Mouse (Mus musculus): Measurements from ENCODE around the gene Mylk3.

Mylk3 gene

DNA sequence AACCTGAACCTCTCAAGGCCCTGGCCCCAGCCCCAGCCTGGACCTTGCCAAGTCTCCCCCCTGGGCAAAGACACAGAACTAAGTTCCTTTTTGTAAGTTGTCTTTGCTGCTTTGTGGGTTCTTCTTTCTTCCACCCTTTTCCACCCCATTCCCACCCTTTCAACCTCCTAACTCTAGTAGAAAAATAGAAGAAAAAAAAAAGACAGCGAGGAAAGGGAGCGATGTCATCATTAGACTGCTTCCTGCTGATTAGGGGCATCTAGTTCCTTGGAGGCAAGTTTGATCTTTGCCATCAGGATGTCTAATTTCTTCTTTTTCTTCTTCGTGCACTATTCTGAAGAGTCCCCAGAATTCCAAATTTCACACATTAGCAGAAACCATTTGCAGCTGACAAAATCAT lies 73.1 kb downstream of the Mylk3 start:
- no peak for DNase-seq

DNA sequence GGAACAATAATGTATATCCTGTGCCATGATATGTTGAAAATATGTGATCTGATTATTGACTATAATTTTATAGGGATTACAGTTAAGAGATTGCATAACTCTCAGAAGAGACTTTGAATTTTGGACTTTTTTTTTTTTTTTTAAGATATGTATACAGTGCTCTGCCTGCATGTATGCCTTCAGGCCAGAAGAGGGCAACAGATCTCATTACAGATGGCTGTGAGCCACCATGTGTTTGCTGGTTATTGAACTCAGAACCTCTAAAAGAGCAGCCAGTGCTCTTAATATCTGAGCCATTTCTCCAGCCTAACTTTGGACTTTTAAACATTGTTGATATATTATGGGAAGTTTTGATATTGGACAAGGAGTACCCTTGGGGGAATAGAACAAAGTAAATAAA lies 74.4 kb downstream of the Mylk3 start:
- peak; percentile 22 to 43 for DNase-seq

DNA sequence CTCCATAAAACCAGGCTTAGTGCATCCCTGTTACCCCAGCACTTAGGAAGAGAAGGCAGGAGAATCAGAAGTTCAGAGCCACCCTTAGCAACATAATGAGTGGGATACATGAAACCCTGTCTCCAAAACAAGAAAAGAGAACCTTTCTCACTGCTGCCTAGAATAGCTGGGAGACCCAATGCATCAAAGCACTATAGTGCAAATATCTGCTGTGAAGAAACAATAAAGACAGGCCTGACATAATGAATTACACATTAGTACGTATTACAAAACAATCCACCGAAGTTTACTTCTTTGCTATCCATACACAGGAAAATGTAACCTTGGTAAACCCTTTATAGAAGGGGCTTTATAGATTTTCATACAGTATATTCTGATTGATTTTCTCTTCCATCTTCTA lies 77.6 kb downstream of the Mylk3 start:
- no peak for DNase-seq

DNA sequence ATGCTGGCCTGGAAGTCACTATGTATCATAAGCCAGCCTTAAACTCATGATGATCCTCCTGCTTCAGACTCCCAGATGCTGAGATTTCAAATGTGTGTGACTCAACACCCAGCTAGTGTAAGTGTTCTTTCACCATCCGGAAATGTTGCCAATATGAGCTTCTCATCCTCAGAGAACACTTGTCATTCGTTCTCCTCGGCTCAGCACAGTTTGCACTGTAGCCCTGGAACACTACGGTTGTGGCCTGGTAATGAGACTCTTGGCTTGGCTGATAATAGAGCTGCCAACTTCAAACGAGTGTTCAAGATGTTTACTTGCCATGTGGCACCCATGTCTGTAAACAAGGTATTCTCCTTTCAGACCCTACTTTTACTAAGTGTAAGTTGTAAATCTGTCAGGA lies 82.6 kb downstream of the Mylk3 start:
- no peak for DNase-seq

DNA sequence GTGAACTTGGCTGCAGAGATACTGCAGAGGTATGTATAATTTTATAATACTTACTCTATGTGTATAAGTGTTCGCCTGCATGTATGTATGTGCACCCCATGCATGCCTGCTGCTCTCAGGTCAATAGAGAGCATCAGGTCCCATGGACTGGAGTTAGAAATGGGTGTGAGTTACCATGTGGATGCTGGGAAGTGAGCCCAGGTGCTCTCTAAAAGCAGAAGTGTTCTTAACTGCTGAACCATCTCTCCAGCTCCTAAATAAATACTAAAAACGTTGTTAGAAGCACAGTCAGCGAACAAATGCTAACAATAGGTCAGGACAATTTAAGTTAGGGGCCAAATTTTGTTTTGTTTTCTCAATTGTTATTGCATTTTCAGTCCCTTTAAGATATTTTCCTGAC lies 83.2 kb downstream of the Mylk3 start:
- DNase-seq, result no peak

DNA sequence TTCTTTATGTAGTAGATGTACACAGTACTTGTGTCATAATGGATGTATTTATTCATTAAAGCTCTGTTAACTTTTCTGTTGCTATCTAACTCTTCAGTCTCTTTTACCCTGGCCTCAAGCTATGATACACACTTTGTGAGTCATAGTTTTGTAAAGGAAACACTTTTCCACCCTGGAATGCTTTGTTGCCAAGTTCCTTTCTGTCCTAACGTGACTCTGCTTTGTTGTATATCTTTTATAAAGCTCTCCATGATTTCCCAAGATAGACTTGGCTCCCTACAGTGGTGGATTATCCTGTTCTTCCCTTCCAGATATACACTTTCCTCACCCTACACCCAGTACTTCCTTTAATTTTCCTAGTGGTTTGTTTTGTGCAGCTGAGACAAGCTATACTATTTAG lies 84.2 kb downstream of the Mylk3 start:
- DNase-seq, result no peak

DNA sequence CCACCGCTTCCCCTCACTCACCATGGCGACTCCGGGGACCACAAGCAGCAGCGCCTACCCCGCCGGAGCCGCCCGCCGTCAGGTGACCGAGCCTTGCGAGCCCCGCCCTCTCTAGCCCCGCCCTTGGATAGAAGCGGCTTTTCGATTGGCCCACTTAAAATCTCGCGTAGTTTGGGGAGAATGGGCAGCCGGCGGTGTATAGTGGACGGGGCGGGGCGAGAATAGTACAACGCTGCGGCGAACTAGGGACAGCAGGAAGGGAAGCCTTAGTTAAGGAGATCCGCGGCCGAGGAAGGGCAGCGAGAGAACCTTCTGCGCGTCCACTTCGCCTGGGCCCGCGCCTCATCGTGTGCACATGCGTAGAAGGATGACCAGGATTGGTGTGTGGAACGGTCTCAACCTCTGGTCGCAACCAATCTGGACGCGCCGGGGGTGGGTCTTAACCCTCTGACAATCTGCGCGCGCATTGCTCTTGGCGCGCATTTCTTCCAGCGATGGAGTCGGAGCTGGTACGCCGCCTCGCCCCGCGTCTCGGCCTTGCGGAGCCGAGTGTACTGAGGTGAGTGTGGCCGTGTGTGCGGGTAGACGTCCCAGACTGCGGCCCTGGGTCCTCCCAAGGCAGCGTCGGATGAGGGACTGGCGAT lies 86.6 kb downstream of the Mylk3 start, which contains the start of the genes Orc6 and Vps35:
Gene Orc6, plus strand, starts transcription at position 199 of the 644 bp plus-strand sequence.
Gene Vps35, minus strand, starts transcription at position 369 of the 644 bp plus-strand sequence.
- DNase-seq, result peak; percentile 98 to 99

DNA sequence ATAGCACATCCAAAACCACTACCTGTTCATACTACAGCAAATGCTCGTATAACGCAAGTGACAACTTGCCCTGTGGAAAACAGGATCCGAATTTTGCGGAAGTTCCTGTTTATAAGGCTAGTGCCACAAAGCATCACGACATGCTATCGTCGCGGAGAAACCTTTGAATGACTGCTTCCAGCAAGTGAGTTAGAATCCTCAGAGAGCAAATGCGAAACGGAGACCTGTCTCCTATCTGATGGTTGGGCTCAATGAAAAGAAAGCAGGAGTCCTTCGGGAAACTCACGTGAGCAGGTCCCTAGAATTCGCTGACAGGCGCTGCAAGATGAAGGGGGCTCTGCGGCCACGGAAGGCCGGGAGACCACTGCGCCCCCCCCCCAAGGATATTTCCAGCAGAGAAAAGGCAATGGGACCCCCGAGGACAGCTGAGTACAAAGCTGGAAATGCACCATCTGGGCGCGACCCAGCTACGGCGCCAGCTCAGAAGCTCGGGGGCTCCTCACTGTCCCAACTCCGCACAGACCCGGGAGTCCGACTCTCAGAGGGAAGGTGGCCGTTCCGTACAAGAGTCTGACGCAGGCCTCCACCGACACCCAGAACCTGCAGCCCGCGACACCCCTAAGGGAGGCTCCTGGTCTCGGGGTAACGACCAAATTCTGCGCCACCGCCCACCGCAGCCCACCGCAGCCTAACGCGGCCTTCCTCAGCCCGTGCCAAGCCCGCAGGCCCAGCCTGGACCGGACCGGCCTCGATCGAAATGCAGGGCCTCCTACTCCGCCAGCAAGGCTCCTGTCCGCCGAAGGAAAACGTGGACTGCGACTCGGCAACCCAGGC lies 87.3 kb downstream of the Mylk3 start:
- no peak for DNase-seq

DNA sequence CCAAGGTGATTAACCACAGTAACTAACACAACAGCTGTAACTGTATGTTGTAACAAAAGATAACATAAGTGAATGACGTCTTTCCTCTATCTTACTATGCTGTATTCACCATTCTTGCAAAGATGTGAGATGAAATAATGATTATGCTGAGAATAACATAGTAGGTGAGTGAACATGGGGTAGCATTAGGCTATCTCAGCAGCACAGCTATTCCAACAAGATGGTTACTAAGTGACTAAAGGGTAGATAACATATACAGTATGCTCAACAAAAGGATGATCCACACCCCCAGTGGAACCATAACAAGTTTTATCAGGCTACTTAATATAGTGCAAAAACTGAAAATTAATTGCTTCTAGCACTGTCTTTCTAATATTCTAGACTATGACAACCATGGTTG lies 99.3 kb downstream of the Mylk3 start:
- no peak for DNase-seq

All from cerebellum, postnatal 14 days (tissue).